In genomic region chr4:156133334-156133733, GRCm38 (mm10) we compare ENCODE assay signal across 31 mouse cellular contexts. TPM values are rescaled to one million over a fixed set of nuclear protein-coding genes. Genes with fewer than 3 reads are reported as not detected.
A peak's percentile ranks its signal among the peaks of the same experiment; 100 is the strongest.
DNase-seq lines count a peak whose midpoint lies in the region; ATAC-seq and TF ChIP-seq lines count a peak whose summit lies in the region.
"Had no signal": no experiment of that assay in that cellular context is flagged by ENCODE, and none has a peak within 500 bp of the region (broad histone marks: within the 10 kb centered on the region; RNA-seq: fewer than 3 reads in every experiment).

No protein-coding gene starts in this region.

- no peaks in the 10 kb centered on the region for H3K27me3 ChIP-seq in hindbrain, embryonic 10.5 days (ENCODE audit: insufficient read depth, poor library complexity, severe bottlenecking)
- no peaks in the 10 kb centered on the region for H3K27me3 ChIP-seq in hindbrain, postnatal 0 days (ENCODE audit: insufficient read depth, low read length)
- H3K27me3 ChIP-seq: embryonic facial prominence, embryonic 12.5 days; heart, embryonic 15.5 days; neural tube, embryonic 12.5 days had no signal

- no peak for TF ChIP-seq CTCF in hindbrain, postnatal 0 days (IDR thresholded peaks at IDR 0.05; ENCODE audit: low read depth)
- no peak for TF ChIP-seq CTCF in lung, adult 2 months (IDR thresholded peaks at IDR 0.05; ENCODE audit: insufficient read depth, low read length)
- no peak for TF ChIP-seq CTCF in cortical plate, adult 2 months (IDR thresholded peaks at IDR 0.05; ENCODE audit: extremely low read depth, insufficient read depth, low read length)

- no peak overlapping the region for H3K9ac ChIP-seq in hindbrain, postnatal 0 days (replicated peaks; ENCODE audit: low read length)
- H3K9ac ChIP-seq: embryonic facial prominence, embryonic 12.5 days; heart, embryonic 15.5 days; hindbrain, embryonic 14.5 days; liver, embryonic 14.5 days; lung, embryonic 14.5 days; neural tube, embryonic 12.5 days had no signal

- DNase-seq in hindbrain, embryonic 10.5 days (ENCODE audit: low spot score) = no peak
- DNase-seq in hindbrain, postnatal 0 days (ENCODE audit: low spot score) = no peak
- peak; percentile 33 for DNase-seq in lung, postnatal 10 days
- DNase-seq in lung, adult 2 months = no peak
- no peak for DNase-seq in adipocyte (ENCODE audit: low spot score)
- DNase-seq: adrenal gland, adult 8-10 months; cerebellum, adult 8-10 months; cerebellum, postnatal 36 days; embryo, embryonic 11 days; gastrocnemius, postnatal 10 days; layer of hippocampus, postnatal 36 days; left cerebral cortex, postnatal 4 days; liver; lung, embryonic 14.5 days; lung, postnatal 4 days; right cerebral cortex, adult 18-20 months; thymus, postnatal 4 days had no signal

- H3K4me3 ChIP-seq in hindbrain, embryonic 10.5 days = no peak overlapping the region
- no peak overlapping the region for H3K4me3 ChIP-seq in hindbrain, postnatal 0 days (ENCODE audit: low read length)
- no peak overlapping the region for H3K4me3 ChIP-seq in lung, adult 2 months (replicated peaks; ENCODE audit: extremely low read depth, low read depth, low read length)
- H3K4me3 ChIP-seq in cortical plate, adult 2 months (ENCODE audit: insufficient read depth, low read length) = no peak overlapping the region
- H3K4me3 ChIP-seq: embryonic facial prominence, embryonic 12.5 days; heart, embryonic 10.5 days; heart, embryonic 15.5 days; myocyte; neural tube, embryonic 12.5 days had no signal

- no peak overlapping the region for H3K4me2 ChIP-seq in hindbrain, postnatal 0 days (ENCODE audit: low read depth, low read length)
- H3K4me2 ChIP-seq: embryonic facial prominence, embryonic 12.5 days; heart, embryonic 15.5 days; hindbrain, embryonic 14.5 days; lung, embryonic 14.5 days; neural tube, embryonic 12.5 days had no signal

- peaks cover 4% of the 10 kb centered on the region for H3K9me3 ChIP-seq in hindbrain, embryonic 10.5 days
- no peaks in the 10 kb centered on the region for H3K9me3 ChIP-seq in hindbrain, postnatal 0 days (ENCODE audit: low read length)
- H3K9me3 ChIP-seq: embryonic facial prominence, embryonic 12.5 days; heart, embryonic 15.5 days; neural tube, embryonic 12.5 days had no signal

- TF ChIP-seq POLR2A in lung, adult 2 months (IDR thresholded peaks at IDR 0.05; ENCODE audit: borderline replicate concordance, extremely low read depth, low read depth, low read length) = no peak
- TF ChIP-seq POLR2A in cortical plate, adult 2 months (IDR thresholded peaks at IDR 0.05; ENCODE audit: extremely low read depth, insufficient read depth, low read length) = no peak

- H3K4me1 ChIP-seq in hindbrain, embryonic 10.5 days (replicated peaks) = no peaks in the 10 kb centered on the region; the same call in 1 of the 2 replicates
- H3K4me1 ChIP-seq in hindbrain, postnatal 0 days (ENCODE audit: insufficient read depth, low read length) = no peaks in the 10 kb centered on the region
- peaks cover 4% of the 10 kb centered on the region; the same call in 1 of the 2 replicates for H3K4me1 ChIP-seq in lung, adult 2 months (ENCODE audit: control insufficient read depth, insufficient read depth, low read length)
- H3K4me1 ChIP-seq in cortical plate, adult 2 months (ENCODE audit: control insufficient read depth, insufficient read depth, low read length) = no peaks in the 10 kb centered on the region
- H3K4me1 ChIP-seq: embryonic facial prominence, embryonic 12.5 days; neural tube, embryonic 12.5 days had no signal

- WGBS in hindbrain, embryonic 10.5 days = 65% methylated on average over 5 of the region's 5 CpGs
- 48% methylated on average over 5 of the region's 5 CpGs for WGBS in hindbrain, postnatal 0 days
- WGBS in lung, adult 2 months = 49% methylated on average over 5 of the region's 5 CpGs

- H3K36me3 ChIP-seq in hindbrain, embryonic 10.5 days = no peaks in the 10 kb centered on the region
- no peaks in the 10 kb centered on the region for H3K36me3 ChIP-seq in hindbrain, postnatal 0 days (ENCODE audit: insufficient read depth, low read length)
- H3K36me3 ChIP-seq: embryonic facial prominence, embryonic 12.5 days; heart, embryonic 10.5 days; heart, embryonic 15.5 days; neural tube, embryonic 12.5 days had no signal

- ATAC-seq in hindbrain, postnatal 0 days = no peak
- ATAC-seq in megakaryocyte progenitor cell, adult 5-6 weeks (replicated peaks; ENCODE audit: poor library complexity) = no peak
- ATAC-seq: activated CD4-positive, CD25-positive, alpha-beta regulatory T cell, adult 4 months; CD4-positive, CD25-positive, alpha-beta regulatory T cell, adult 4 months; forebrain, embryonic 16.5 days; inflammation-experienced regulatory T-cells, adult 6 months; midbrain, embryonic 16.5 days had no signal

- peak overlapping the region; percentile 57 for H3K27ac ChIP-seq in hindbrain, embryonic 10.5 days
- no peak overlapping the region for H3K27ac ChIP-seq in hindbrain, postnatal 0 days
- peak overlapping the region; percentile 77; the same call in 1 of the 2 replicates for H3K27ac ChIP-seq in cortical plate, adult 2 months (ENCODE audit: insufficient read depth, low read length)
- H3K27ac ChIP-seq: embryonic facial prominence, embryonic 12.5 days; heart, embryonic 10.5 days; heart, embryonic 15.5 days; hindbrain, embryonic 14.5 days; liver, embryonic 14.5 days; neural tube, embryonic 12.5 days had no signal

RNA-seq across cellular contexts. Expression of gene Rnf223, which starts 3.0 kb away (rescaled TPM):
- 0.71 and 0.75 TPM in 2 replicates for polyA plus RNA-seq in hindbrain, embryonic 10.5 days (2016; fragmentation: Nextera tagmentation; extraction: Ambion mirVana)
- total RNA-seq in hindbrain, postnatal 0 days (2014; rRNA removed) = 0.50 and 0.73 TPM in 2 replicates
- polyA plus RNA-seq in hindbrain, postnatal 0 days (2015; fragmentation: Nextera tagmentation; extraction: Ambion mirVana) = 0.25 and 0.31 TPM in 2 replicates
- 0.32 and 2.7 TPM in 2 replicates for polyA plus RNA-seq in lung, adult 2 months (2012; rRNA removed)
- 2.0 and 2.1 TPM in 2 replicates for polyA plus RNA-seq in cortical plate, adult 2 months (2012; rRNA removed)
- total RNA-seq in megakaryocyte progenitor cell, adult 5-6 weeks (2015) = 0.22 and 0.27 TPM in 2 replicates
- total RNA-seq in megakaryocyte progenitor cell, adult 5-6 weeks (2017) = 0.25 TPM in 1 of 2 replicates, not detected in the other
- polyA plus RNA-seq: CD4-positive, CD25-positive, alpha-beta regulatory T cell, adult 4 months; inflammation-experienced regulatory T-cells, adult 6 months had no signal

RNA-seq across cellular contexts. Expression of gene 9430015G10Rik, which starts 23.6 kb away (rescaled TPM):
- 62.3 and 72.7 TPM in 2 replicates for polyA plus RNA-seq in hindbrain, embryonic 10.5 days (2016; fragmentation: Nextera tagmentation; extraction: Ambion mirVana)
- 24.0 and 32.8 TPM in 2 replicates for total RNA-seq in hindbrain, postnatal 0 days (2014; rRNA removed)
- 21.0 and 22.3 TPM in 2 replicates for polyA plus RNA-seq in hindbrain, postnatal 0 days (2015; fragmentation: Nextera tagmentation; extraction: Ambion mirVana)
- 13.8 and 16.3 TPM in 2 replicates for polyA plus RNA-seq in lung, adult 2 months (2012; rRNA removed)
- polyA plus RNA-seq in cortical plate, adult 2 months (2012; rRNA removed) = 34.8 and 38.8 TPM in 2 replicates
- total RNA-seq in megakaryocyte progenitor cell, adult 5-6 weeks (2015) = 16.9 and 24.7 TPM in 2 replicates
- total RNA-seq in megakaryocyte progenitor cell, adult 5-6 weeks (2017) = 28.3 and 33.7 TPM in 2 replicates
